Mouse (Mus musculus): ENCODE results near the gene Eya4.

DNA sequence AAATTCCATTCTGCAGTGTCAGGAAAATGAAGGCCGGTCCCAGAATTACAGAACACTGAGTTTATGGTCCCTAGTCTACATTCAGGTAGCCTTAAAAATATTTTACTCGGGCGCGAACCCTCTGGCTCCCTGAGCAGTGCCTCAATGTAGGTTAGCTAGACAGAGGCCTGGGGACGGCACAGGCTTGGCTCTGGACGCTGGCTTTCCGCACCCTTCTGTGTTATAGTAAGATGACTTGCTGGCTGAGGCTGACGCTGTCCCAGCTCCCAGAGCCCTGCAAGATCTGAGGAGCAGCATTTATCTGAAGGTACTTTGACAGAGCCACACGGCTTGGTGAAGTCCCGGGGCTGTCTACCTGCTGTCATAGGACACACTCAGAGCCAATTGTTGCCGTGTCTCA lies 113.7 kb downstream of the Eya4 start:
- TF ChIP-seq CHD1 (IDR thresholded peaks at IDR 0.05; ENCODE audit: low read depth, low read length) (no peak), TAL1 (IDR thresholded peaks at IDR 0.05; ENCODE audit: low read length) (no peak), ZC3H11A (IDR thresholded peaks at IDR 0.05; ENCODE audit: low read depth, low read length) (no peak), RAD21 (IDR thresholded peaks at IDR 0.05; ENCODE audit: low read depth, low read length) (no peak), POLR2A (IDR thresholded peaks at IDR 0.05; ENCODE audit: control insufficient read depth in 1 of 2, insufficient read depth in 1 of 2, low read depth in 1 of 2, low read length in 2 of 2, poor library complexity in 1 of 2) (no peak), POLR2AphosphoS5 (IDR thresholded peaks at IDR 0.05; ENCODE audit: borderline replicate concordance, low read depth, low read length) (no peak), ETS1 (IDR thresholded peaks at IDR 0.05; ENCODE audit: low read depth, low read length) (no peak), CTCF (IDR thresholded peaks at IDR 0.05 in 2 of 3, conservative IDR thresholded peaks at IDR 0.05 in 1 of 3; ENCODE audit: control insufficient read depth in 1 of 3, insufficient read depth in 1 of 3, low read depth in 2 of 3, low read length in 3 of 3, poor library complexity in 1 of 3, severe bottlenecking in 1 of 3) (no peak), HCFC1 (IDR thresholded peaks at IDR 0.05; ENCODE audit: low read depth, low read length) (no peak)
